Mouse (Mus musculus) stomach, postnatal 0 days (tissue): ENCODE results near the gene Trim15.

Source experiments
- CTCF ChIP-seq: IDR thresholded peaks from 2 replicates; pipeline ENCODE4 v1.5.1; 2016; ENCODE audit warnings: antibody characterized with exemption, low read depth, mild to moderate bottlenecking, moderate library complexity
- EP300 ChIP-seq: optimal IDR thresholded peaks from 2 replicates; pipeline ENCODE3; 2016; ENCODE audit warnings: antibody characterized with exemption

DNA sequence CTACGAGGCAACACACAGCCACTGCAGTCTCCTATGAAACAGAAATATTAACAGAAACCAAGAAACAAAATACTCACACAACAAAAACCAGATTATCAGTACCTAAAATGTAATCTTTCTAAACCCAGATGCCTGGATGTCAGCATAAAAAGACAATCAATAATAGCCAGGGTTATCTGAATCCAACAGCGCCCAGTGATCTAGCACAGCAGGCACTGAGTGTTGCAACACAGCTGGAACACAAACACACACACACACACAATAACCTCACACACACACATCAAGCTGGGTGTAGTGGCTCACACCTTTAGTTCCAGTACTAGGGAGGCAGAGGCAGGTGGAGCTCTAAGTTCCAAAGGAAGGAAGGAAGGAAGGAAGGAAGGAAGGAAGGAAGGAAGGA is 38.5 kb downstream of the Trim15 start:
- TF ChIP-seq EP300 (no peak), CTCF (no peak)
